Mouse (Mus musculus) layer of hippocampus, postnatal 10 days (tissue): ENCODE data around the gene Mrps6. TPM values are rescaled to one million over a fixed set of nuclear protein-coding genes. Genes with fewer than 3 reads are reported as not detected.

Experiments
- total RNA-seq, 2 experiments: library from RNA; stranded (reverse); gene quantifications; 2 replicates each; pipeline ENCODE4 v1.2.3; 2021

Gene Mrps6
- total RNA-seq, 2 experiments from 2014 or later: 57.9 to 66.2 TPM

Other genes with a start within 250 kb of the Mrps6 start
- under 1 TPM in 1 of 2 experiments, not detected in 1; 0.31 TPM for gene Gm49711, start within 50 bp of the Mrps6 start, total RNA-seq
- gene Slc5a3, start 52 bp downstream of the Mrps6 start, total RNA-seq: 10 to 100 TPM; 15.3 to 17.8 TPM
- 1 to 10 TPM in 1 of 2 experiments, not detected in 1; 2.7 TPM for gene Kcne2, start 234.1 kb downstream of the Mrps6 start, total RNA-seq
- gene Smim11, start 243.0 kb downstream of the Mrps6 start, total RNA-seq: 10 to 100 TPM; 20.4 to 22.9 TPM